Mouse (Mus musculus): ENCODE results near the gene Zbed3.
"Not testable (repeated sequence)": the region's sequence is repeated elsewhere in the genome, so short reads cannot be mapped to it uniquely, and the experiment has no call there.

The Zbed3 gene

GRCm38 (mm10) chr13:95332086-95332899 lies 8.9 kb downstream of the Zbed3 start:
- no peak for DNase-seq

- DNase-seq, result peak; percentile 76 to 78
Observed at GRCm38 (mm10) chr13:95336122-95336677, 12.8 kb downstream of the Zbed3 start.

- no peak for DNase-seq
Observed at GRCm38 (mm10) chr13:95343470-95343869, 20.1 kb downstream of the Zbed3 start.

DNA sequence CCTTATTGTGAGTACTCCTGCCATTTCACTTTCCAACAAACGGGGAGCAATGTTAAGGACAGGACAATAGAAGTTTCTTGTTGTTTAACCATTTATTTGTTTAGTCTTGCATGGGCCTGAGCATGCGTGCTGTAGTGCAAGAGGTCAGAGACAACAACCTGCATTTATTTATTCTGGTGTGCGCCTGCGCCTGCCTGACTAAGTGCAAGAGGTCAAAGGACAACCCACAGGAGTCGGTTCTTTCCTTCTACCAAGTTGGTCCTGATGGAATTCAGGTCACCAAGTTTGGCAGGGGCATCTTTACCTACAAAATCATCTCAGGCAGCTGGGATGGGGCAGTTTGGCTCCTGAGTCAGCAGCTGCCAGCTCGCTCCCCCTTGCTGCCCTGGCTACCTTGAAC lies 22.5 kb downstream of the Zbed3 start:
- DNase-seq, result no peak

GRCm38 (mm10) chr13:95347018-95347696 lies 23.7 kb downstream of the Zbed3 start:
- peak; percentile 76 to 83 for DNase-seq

DNA sequence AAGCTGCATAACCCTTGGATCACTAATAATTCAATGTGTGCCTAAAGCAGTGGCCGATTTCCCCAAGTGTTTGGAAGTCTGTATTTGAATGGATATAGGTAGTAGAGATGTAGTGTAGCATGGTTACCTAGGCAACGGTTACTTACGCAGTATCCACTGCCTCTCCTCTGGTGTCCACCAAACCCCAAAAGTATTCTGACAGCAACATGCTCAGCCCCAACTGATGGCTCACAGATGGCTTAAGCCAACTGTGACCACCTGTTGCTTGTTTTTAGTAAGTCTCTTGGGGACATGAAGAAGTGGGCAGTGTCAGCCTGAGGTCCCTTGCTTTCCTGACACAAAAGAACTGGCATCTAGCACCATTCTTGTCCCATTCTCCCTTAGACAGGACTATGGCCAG lies 25.1 kb downstream of the Zbed3 start:
- peak; percentile 32 to 46 for DNase-seq

DNA sequence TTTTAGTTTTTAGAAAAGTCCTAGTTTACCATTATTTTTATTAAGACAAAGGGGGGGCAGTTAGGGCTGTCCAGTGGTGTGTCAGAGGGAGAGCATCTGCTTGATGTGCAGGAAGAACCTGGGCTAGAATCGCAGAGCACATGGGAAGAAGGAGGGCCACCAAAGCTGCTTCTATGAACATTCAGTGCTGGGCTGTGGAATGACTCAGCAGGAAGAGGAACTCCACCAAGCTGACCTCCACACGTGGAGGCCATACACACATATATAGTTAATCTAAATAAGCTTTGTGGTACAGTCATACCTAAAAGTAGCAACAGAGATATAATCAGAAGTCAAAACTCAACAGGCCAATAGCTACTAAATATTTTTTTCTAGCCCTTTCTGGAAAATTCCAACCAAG lies 34.8 kb downstream of the Zbed3 start:
- DNase-seq, result no peak

DNA sequence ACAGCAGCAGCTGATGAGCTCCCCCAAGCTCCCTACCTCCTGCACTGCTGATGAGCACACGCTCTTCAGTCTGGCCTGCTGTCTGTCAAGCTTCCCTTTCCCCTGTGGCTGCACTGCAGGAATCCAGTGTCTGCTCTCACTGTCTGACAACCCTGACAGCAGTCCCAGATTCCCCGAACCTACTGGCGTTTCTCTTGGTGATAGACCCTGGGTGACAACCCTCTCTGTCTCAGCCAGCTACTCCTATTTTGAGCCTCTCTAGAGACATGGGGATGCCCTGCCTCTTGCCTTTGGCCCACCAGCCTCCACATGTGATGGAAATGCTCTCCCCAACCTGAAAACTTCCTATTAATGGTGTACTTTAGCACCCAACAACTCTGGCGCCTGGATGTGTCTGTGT lies 40.0 kb downstream of the Zbed3 start:
- no peak for DNase-seq

GRCm38 (mm10) chr13:95366356-95366755 lies 42.9 kb downstream of the Zbed3 start:
- no peak for DNase-seq

DNA sequence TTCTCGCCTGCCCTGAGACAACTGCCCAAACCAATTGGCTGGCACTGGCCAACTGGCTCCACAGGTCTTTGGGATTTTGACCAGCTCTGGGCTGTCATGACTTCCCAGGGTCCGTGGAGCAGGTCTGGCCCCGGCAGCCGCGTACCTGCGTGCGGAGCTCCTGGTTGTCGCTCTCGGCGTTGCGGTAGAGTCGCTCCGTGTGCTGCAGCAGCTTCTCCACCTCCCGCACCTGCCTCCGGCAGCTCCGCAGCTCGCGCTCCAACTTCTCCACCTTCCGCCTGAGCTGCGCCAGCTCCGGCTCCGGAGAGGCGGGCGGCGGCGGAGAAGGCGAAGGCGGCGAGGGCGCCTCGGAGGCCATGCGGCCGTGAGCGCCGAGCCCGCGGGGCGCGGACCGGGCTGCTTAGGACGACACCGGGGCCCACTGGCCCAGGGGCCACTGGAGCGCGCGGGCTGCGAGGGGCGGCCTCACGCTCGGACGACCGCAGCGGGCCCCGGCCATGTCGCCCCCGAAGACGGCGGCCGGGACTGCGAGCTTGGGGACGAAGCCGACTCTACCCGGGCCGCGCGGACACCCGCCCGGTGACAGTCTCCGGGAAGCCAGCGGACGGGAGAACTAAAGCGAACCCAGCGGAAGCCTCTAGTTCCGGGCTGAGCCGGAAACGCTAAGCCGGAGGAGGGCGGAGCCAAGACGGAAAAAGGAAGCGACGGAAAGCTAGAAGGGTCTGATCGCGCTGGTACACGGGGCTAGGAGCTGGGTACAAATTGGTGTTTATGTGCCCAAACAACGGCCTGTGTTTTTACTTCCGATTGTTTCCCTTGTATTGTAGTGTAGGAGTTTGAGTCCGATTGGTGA lies 51.5 kb downstream of the Zbed3 start, which contains the start of gene Aggf1:
Aggf1 (minus strand) TSS at position 652 of the 853 bp plus-strand sequence.
- peak; percentile 93 to 94 for DNase-seq

GRCm38 (mm10) chr13:95375554-95375914 lies 52.1 kb downstream of the Zbed3 start:
- DNase-seq, result no peak

DNA sequence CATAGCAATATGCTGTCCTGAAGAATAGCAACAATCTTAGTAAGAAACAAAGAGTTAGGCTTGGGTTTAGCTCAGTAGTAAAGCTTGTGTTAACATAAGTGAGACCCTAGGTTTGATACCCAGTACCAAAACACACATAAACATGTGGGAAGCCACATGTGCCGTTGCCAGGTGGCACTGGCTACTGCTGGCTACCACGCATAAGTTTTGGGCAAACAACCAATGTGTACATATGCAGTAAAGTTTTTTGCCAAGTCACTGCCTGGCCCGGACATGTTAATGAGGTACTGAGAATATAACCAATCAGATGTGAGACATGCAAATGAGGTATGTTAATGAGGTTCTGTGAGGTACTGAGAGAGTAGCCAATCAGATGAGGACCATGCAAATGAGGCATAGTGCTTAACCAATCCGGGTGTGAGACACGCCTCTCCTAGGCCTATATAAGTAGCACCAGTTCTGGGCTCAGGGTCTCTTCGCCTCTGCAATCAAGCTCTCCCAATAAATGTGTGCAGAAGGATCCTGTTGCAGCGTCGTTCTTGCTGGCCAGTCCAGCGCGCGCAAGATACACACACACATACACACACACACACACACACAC lies 53.4 kb downstream of the Zbed3 start:
- not testable (repeated sequence) for DNase-seq

GRCm38 (mm10) chr13:95378696-95379095 lies 55.3 kb downstream of the Zbed3 start:
- DNase-seq, result no peak

- no peak for DNase-seq
Observed at GRCm38 (mm10) chr13:95382418-95382817, 59.0 kb downstream of the Zbed3 start.

Measured in cerebellum, adult 18-20 months (tissue).